Mouse (Mus musculus): ENCODE data around the gene Gm28051.

Gene Gm28051

DNA sequence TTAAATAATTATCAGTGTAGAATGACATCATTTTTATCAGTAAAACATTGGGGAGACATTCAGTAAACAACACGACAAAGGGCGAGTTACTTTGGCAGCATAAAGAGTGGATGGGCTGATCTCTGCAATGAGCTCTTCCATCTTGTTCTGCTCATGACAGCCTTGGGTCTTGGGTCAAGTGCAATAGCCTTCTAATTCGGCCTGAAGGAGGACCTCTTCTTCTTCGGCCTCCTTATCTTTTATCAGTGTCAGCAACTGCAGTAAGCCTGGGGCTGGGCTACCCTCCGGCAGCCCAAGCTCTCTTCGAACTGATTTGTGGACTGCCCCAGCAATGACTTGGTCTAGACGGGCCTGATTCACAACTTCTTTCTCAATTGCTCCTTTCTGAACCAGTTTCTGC is 15.5 kb downstream of the Gm28051 start:
- DNase-seq = no peak

DNA sequence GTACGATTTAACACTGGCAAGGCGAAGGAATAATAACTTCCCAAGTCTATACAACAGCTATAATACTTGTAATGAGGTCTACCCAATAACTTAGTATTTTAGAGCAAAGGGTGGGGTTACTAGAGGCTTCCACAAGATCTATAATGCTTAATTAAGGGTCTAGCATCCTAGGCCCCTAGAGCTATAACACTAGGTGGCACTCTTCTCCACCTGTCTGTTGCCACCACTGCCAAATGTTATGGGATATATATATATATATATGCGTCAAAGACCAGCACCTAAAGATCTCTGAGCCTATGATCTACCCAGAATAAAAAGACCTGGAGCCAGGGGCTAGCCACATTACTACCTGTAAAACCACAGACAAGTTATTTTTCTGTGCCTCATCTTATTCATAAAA is 17.3 kb downstream of the Gm28051 start:
- no peak for DNase-seq

DNA sequence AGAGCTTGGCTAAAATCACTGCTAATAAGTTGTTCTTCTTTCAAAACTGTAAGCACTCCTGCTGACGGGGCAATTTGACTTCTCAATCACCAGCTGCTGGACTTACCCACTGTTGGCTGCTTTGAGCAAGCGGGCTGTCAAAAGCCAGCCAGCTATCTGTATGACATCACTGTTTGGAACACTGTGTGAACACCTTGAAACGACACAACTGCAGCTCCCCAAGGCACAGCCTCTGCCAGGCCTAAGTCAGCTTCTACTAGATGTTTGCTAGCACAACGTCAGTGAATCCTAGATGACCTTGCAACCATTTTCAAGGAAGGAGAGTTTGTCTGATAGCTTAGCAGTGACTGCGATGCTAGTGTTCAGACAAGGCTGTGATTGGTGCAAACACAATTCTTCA is 18.5 kb downstream of the Gm28051 start:
- no peak for DNase-seq

DNA sequence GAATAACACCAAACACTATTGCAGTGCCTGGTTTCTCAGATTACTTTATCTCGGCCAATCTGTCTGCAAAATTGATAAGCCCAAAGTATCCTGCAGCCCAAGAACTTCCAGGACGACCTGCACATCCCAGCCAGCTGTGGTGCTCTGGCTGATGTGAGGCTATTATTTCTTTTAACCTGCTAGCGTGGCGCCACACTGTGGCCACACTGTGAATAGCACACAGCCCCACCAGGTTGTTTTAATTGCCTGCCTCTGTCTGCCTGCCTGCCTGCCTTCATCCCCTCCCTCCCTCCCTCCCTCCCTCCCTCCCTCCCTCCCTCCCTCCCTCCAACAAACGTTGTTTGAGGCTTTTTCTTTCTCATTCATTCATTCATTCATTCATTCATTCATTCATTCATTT is 24.2 kb downstream of the Gm28051 start:
- peak; percentile 26 for DNase-seq

DNA sequence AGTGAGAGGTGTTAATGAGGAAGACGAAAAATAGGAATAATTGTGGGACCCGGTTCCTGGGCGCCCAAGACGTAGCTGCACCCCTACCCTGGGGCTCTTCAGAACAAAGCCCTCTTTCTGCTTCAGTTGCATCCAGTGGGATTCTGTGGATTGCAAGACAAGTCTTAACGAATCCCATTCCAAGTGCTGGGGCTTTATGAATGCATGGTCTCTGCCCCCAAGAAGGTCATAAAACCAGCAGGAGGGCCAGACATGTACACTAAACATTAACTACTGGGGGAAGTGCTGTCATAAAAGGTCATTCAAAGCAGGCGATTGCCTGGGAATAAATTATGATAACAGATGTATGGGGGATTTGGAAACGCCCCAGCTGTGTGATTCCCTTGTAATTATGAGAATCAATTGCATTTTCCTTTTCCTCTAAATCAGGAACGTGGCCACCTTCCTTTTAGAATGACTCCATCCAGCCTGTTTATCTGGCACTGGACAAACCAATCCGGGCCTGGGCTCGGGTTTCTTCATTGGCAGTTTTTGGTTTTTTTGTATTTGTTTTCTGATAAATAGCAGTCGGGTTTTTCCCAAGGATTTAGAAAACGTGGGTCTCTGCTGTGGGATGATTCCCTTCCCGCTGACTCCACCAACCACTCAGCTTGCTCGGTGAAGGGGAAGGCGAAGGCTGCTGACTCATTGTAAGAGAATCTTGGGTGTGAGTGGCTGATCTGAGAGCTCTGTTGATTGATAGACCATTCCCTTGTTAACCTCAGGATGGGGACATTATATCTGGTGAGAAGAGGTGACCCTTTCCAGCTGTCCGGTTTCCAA is 26.6 kb downstream of the Gm28051 start:
- no peak for DNase-seq

DNA sequence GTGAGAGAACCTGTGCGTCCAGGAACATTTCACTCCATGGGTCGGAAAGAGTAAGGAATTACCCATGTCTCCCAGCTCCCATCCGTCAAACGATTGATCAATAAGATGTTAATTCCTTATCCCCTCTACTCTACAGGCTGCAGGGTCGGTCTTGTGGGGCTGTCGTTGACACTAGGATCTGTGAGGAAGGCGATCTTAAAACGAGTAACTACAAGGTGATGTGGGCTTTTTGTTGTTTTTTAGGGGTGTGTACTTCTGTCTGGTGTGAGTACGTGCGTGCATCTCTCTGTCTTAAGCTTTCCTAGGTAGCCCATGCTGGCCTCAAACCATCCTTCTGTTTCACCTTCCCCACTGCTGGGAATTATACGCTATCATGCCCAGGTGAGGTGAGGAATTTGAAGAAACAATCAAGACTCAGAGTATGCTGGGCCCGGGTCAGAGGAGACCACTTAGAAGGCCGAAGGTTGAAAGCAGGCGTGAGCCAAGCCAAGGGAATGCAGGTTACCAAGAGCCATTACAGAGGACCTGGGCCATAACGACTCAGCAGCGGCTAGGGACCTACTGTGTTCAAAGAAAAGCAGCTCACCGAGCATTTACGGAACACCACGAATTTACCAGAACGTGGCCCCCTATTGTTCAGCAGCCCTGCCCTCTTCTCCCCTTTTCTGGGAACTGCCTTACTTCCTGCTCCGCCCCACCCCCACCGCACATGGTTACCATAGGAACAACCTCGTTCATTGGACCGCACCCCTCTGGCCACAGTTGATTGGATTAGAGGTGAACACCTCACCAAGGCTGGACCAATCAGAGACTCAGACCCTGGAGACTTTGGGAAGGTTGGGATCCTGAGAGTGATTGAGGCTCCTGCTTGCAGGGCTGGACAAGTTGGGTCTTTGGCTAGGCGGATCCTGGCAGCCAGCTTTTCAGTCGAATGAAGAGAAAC is 27.4 kb downstream of the Gm28051 start:
- DNase-seq = peak; percentile 58

DNA sequence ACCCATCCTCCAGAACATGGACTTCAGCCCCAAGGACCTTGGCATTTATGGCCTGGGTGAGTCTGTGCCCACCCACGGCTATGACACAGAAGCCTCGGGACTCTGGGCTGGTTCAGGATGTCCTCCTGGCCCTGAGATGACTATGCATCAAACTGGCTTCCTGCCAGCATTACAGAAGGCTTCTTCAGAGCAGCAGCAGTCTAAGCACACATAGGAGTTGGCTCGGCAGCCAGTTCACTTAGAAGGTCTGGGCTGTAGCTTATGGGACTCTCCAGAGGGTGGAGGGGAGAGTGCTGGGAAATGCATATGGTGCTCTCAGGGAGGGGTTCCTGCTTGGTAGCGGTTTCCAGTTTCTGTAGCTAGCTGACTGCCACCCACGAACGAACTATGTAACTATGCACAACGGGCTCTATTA is 31.8 kb downstream of the Gm28051 start:
- no peak for DNase-seq

DNA sequence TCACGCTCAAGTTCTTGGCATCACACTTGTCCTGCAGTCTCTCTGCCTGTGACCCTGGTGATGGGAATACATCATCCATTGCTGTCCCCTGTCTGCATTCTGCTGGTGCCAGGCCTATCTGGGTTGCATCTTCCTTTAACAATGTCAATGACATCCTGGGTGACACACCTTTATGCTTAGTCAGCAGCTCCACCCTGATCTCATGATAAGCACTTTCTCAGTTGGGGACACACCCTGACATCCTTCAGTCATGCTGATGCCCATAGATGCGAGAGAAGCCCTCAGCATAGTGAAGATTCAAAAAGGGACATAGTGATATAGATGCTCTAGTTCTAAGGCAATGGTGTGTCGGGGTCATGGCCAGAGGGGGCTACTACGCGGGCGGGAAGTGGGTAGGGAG is 32.4 kb downstream of the Gm28051 start:
- no peak for DNase-seq

DNA sequence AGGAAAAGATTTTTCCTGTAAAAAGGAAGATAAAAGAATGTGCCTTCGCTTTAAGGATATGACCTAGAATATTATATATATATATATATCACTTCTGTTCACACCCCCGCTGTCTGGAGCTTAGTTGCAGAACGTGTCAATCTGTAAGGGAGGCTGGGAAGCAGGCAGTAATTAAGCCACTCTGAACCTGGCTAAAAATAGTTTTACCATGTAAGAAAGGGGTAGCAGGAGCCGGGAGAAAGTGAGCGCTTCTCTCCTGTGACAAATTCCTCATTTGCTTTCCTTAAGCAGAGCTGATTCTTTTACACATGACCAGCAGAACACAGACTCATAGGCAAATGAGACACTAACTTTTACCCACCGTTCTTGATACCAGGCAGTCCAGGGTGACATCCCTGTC is 33.7 kb downstream of the Gm28051 start:
- DNase-seq = no peak

DNA sequence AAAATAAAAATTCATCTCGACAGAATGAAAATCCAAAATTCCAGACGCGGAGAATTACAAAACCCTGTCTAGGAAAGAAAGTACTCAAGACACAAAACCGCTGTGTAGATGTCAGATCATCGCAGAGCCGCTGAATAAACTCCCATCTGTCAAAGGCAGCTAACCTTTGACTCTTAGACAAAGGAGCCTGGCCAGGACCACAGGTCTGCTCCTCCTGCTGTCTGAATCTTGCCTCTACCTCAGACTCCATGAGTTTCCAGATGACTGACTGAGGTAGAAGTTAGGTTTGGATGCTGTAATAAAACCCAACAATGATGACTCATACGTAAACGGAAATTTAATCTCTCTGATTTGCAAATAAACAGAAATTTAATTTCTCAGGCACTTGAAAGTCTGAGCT is 34.6 kb downstream of the Gm28051 start:
- no peak for DNase-seq

DNA sequence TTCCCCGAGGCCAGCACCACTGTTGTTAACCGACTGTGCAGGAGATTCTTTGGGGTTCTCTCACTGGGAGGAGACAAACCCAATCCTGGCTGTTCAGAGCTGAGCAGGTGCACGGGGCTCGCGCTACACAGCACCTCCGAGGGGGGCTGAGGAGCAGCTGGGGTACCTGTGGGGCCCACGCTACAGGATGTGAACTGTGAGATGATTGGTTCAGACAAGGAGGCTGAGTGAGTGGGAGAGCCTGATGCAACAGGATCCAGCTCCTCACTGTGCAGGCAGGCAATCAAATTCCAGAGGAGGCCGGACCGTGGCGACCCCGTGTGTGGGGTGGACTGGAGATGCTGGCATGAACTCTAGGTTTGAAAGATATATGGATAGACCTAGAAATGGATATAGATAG is 35.1 kb downstream of the Gm28051 start:
- no peak for DNase-seq

DNA sequence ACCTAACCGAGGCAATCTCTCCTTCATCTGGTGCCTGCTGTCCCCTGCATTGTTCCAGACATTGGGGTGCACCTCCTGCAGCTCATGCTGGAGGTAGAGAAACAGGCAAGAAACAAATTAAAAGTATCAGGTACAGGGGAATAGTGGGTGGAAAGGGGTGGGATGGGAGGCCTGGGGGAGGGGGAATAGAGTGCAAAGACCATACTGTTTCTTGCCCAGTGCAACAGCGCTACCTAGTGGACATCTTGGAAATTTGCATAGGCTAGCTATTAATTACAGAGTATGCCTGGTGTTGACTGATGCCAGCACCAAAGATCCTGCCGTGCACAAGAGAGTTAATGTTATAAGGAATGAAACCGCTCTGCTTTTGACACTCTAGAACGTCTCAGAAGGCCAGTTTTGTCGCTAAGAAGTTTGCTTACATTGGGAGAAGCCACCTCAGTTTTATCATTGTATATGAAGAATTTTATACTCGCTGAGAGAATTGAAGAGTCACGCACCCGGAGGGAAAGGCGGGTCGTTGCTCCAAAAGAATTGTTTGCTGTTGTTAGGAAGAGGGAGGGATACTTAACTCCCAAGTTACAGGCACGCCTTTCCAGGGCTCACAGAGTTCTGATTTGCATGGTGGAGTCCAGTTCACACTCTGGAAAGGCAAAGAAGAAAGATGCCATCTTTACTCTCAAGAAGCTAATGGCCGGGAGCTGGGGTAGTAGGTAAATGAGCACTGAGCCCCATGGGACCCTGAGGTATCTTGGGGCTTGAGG is 37.8 kb downstream of the Gm28051 start:
- no peak for DNase-seq

DNA sequence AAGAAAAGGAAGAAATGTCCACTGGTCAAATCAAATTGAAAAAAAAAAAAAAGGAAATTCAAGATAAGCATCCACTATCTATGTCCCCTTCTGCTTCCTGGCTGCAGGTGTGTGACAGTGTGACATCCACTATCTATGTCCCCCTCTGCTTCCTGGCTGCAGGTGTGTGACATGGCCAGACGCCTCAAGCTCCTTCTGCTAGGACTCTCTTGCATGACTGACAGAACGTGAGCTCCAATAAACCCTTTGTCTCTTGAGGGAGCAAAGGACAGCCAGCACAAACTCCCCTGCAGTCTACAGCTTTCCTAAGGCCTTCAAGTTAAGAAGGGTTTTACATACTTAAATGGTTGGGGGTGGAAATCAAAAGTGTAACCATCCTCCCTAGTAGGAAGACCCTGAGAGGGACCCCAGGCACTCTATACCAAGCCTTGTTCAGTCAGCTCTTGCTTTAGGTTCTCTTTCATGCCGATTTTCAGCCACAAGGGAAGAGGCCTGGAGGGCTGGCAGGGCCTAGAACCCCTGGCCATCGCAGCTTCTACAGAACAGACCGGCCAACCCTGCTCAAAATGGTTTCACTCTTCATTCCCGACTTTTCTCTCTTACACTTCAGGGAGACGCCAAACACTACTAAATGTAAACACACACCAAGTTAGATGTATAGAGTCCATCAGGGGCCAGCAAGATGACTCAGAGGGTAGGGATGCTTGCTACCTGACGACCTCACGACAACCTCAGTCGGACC is 42.7 kb downstream of the Gm28051 start:
- no peak for DNase-seq

DNA sequence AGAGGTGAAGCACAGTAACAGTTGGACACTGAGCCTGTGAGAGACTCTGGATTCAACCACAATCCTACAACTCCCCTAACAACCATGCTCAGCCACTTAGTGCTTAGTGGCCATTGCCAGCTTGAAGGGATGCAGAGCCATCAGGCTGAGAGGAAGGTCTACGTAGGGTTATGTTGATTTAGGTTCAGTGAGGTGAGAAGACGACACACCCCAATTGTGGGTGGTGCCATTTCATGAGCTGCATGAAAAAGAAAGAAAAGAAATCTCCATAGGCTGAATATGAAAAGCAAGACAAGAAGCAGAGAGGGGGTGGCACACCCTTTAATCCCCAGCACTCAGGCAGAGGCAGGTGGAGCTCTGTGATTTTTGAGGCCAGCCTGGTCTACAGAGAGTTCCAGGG is 43.4 kb downstream of the Gm28051 start:
- no peak for DNase-seq

DNA sequence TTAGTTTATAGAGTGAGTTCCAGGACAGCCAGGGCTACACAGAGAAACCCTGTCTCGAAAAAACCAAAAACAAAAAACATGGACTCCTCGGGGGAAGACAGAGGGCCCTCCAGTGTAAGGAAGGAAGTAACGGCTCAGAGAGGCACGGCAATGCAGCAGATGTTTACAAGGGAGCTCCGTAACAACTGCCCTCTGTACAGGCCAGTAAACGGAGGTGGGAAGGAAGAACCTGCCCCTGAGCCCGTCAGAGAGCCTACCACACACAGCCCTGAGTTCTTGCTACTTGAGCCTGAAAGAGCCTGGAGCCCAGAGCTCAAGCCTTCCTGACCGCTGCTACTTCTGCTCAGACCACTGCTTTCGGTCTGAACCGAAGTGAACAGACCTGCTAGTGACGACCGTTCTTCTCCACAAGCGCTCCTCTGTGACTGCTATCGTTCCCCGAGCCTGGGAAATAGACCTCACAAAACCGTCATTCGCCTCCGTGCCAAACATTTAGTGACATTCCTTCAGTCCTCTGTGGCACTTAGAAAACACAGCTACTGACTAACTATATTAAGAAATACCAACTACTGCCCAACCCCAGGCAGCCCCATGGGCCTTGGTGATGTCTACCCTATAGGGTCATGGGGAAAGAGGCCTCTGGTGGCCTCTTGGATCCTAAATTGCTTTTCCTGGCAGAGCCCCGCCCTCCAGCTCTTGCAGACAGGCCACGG is 44.3 kb downstream of the Gm28051 start:
- DNase-seq = no peak

DNA sequence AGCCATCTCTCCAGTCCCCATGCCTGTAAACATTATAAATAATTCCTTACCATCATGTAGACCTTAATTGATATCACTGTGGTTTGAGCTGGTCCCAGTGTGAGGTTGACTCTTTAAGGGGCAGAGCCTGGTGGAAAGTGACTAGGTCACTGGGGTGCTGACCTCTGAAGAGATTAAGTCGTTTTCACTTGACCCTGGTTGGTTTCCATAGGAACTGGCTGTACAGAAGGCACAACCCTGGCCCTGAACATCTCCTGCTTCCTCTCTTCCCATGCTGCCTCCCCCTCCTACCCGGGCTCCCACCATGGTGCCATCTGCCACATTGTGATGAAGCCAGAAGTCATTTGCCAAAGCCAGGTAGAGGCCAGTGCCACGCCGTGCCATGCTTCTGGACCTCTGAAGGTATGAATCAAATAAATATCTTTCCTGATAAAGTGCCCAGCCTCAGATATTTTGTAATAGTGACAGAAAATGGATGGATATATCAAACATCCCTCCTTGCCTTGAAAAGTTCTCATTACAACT is 46.7 kb downstream of the Gm28051 start:
- no peak for DNase-seq

DNA sequence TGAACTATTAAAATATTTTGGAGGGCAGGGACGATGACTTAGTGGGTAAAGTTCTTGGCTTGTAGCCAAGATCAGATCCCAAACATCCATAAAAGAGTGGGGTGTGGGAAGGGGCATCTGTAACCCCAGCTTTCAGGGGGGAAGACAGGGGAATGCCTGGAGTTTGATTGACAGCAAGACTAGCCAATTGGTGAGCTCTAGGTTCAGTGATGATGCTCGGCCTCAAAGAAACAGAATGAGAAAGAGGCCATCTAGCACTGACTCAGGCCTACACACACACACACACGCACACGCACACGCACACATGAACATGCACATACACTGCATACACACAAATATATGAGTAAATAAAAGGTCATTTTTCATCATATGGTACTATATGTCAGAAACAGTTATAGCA is 47.7 kb downstream of the Gm28051 start:
- no peak for DNase-seq

DNA sequence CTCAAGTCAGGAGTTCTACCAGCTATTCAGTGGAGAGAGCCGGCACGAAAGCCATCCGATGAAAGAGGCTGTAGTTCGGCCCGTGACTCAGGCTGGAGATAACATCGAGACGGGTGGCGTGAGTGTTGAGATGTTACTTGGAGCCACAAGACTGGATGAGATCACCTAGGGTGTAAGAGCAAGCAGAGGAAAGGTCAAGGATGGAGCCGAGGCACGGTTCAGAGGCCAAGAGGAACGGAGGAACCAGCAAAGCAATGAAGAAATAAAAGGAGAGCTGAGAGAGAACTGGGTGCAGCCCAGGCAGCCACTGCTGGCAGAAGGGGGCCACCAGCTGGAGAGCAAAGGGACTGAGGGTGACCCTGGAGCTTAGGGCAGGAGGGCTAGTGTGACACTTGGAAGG is 49.3 kb downstream of the Gm28051 start:
- DNase-seq = no peak

DNA sequence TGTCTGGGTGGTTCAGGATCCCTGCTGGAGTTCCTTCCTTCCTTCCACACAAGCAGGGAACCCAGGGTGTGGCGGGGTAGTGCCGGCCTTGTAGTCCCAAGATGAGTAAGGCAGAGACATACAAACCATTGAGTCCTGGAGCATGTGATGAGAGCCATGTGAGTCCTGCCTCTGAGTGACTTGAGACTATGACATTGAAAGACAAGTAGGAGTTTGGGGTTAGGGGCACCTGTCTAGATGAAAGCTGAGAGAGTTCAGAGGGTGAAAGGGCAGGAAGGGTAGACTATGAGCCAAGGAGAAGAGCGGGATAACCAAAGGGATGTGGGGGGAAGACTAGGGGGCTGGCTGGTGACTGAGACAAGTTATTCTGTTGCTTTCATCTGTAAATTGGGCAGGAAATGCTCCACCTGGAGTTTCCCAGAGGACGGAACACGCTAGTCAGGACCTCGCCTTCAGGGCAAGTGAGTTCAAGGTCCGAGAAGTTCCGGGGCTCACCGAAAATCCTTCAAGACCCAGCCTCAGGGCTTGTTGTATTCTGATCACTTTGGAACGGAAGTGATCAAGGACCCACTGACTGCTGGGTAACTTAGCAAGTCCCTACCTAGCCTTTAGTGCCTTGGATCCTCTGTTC is 50.6 kb downstream of the Gm28051 start:
- no peak for DNase-seq

DNA sequence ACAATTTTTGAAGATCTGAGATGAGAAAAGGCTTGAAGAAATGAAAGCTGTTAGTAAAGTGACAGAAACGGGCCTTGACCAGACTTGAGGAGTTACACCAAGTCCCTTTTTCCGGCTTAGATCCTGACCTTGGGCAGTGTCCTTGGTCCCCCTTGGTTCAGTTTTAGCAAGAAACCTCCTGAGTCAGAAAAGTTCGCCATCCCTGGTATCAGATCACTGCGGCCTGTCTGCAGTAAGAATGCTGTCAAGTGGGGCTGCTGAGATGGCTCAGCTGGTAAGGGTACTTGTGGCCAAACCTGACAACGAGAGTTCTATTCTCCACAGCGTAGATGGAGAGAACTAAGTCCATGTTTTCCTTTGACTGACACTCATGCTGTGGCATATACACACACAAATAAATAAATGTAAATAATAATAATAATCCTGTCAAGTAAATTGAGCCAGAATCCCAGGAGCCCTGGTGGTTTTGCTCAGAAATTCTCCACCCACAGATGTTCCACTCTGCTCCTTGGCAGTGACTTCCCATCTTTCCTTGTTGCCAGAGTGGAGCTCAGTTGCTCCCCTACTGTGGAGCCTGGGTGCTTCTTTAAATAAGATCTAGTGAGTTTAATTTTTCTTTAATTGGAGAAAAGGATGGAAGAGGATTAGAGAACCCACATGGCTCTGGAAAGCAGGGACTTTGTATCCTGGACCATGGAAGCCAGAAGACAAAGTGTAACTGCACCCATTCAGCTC is 51.5 kb downstream of the Gm28051 start:
- no peak for DNase-seq

Data from right cerebral cortex, postnatal 25 days (tissue).